Mouse (Mus musculus): ENCODE data around the gene Ndn. TPM values are rescaled to one million over a fixed set of nuclear protein-coding genes. Genes with fewer than 3 reads are reported as not detected.

The Ndn gene
- 88.1 and 182 TPM in 2 replicates for polyA plus RNA-seq (2021; fragmentation: Nextera tagmentation)
- long read RNA-seq, experiment 1, transcript Ndn-201 (1 exons, 3,694 nt), result major isoform, 1,184 of 1,185 reads
- long read RNA-seq, experiment 1, partial matches to known transcripts, result 0 of 1,185 reads
- long read RNA-seq, experiment 1, other reads (novel, unspliced or antisense), result 1 of 1,185 reads
- long read RNA-seq, experiment 2, transcript Ndn-201 (1 exons, 3,694 nt), result major isoform, 612 of 618 reads
- long read RNA-seq, experiment 2, partial matches to known transcripts, result 0 of 618 reads
- long read RNA-seq, experiment 2, other reads (novel, unspliced or antisense), result 6 of 618 reads

DNA sequence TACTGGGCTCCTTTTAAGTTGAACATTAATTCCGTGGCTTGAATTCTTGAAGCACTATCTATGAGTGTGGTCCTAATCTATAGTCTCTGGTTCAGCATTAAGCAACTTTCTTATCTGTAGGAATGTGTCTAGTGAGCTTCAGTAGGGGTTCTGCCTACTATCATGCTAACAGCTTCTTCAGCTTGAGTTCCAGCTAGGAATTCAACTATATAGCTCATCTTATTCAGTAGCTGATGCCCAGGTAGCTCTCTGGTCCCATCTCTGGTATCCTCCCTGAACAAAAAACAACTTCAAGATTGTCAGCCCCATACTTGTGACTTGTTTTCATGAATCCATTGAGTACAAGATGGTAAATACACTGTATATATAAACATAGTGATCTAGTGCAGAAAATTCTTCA, at the start of gene Ndn:
Gene Ndn (plus strand): TSS at position 301 of the 400 bp plus-strand sequence.

DNA sequence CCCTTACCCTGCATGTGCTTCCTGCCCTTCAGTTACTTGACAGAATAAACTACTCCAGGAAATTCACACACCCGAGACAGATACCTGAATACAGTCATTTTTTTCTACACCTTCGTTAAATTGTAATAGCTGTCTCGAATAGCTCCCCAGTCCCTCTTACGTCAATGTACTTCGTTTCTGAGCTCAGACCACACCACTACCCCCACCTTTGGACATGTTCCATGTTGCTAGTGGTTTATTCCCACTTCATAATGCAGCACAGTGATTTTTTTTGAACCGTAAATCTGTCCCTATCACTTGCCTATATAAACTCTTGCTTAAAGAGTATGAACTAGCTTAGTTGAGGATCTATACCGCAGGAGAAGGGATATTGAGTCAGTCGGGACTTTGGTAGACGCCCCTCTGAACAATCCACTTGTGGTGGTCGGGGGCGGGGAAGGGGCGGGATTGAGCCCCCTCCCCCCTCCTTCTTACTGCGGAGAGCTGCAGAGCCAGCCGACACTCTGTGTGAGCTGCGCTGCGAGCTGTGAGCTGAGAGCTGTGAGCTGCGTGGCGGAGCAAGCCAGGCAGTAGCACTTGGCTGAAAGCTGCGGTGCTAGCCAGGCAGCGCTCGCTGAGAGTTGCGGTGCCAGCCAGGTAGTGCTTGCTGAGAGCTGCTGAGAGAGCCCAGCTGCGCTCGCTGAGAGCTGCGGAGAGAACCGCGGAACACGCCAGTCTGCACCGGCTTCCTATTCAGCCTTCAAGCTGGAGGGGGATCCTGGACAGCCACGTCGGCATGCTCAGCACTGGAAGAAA, 30.3 kb downstream of the Ndn start, which contains the start of gene Magel2:
Gene Magel2 (plus strand): TSS at position 501 of the 795 bp plus-strand sequence.

Other genes with a start within 250 kb of the Ndn start
- gene Magel2, start 30.4 kb downstream of the Ndn start, polyA plus RNA-seq (2021; fragmentation: Nextera tagmentation), result 0.26 and 0.28 TPM in 2 replicates
- gene Mkrn3, start 73.6 kb downstream of the Ndn start, polyA plus RNA-seq (2021; fragmentation: Nextera tagmentation), result 0.77 and 0.79 TPM in 2 replicates
- gene Peg12, start 117.9 kb downstream of the Ndn start, polyA plus RNA-seq (2021; fragmentation: Nextera tagmentation), result 0.16 and 0.26 TPM in 2 replicates

Measured in left cerebral cortex, adult 6 months (tissue).